Mouse (Mus musculus) lung, embryonic 14.5 days (tissue): ENCODE measurements at regions not wholly inside any gene's neighbourhood (a gene's known extent, or its start where the extent isn't known, plus 50 kb on each side); places are given as distances from the start of the nearest gene placed in this dataset.
A peak's percentile ranks its signal among the peaks of the same experiment; 100 is the strongest.

Source experiments
- ATAC-seq: fragments of 200-750 bp; cut with Nextera tagmentation; 2 replicates; pipeline ENCODE4 v1.8.0; 2017; ENCODE audit warnings: mild to moderate bottlenecking, moderate TSS enrichment, moderate library complexity; ENCODE audit not compliant: insufficient read depth
- DNase-seq: peaks from one replicate; pipeline ENCODE4 v3.0.0-alpha.2; 2015
- H3K27ac ChIP-seq: fragments of 300-500 bp; sonication (generic); 2 replicates; pipeline ENCODE4 v1.5.1; 2014; ENCODE audit warnings: low read depth, mild to moderate bottlenecking, moderate library complexity
- H3K27me3 ChIP-seq: fragments of 300-500 bp; sonication (generic); 2 replicates; pipeline ENCODE4 v1.6.1; 2014; ENCODE audit warnings: low read length, control low read depth; ENCODE audit not compliant: insufficient read depth
- H3K36me3 ChIP-seq: fragments of 300-500 bp; sonication (generic); 2 replicates; pipeline ENCODE4 v1.6.1; 2014; ENCODE audit warnings: control low read depth; ENCODE audit not compliant: insufficient read depth
- H3K4me1 ChIP-seq: fragments of 300-500 bp; sonication (generic); 2 replicates; pipeline ENCODE4 v1.6.1; 2014; ENCODE audit warnings: antibody characterized with exemption, control low read depth; ENCODE audit not compliant: insufficient read depth
- H3K4me2 ChIP-seq: fragments of 300-500 bp; sonication (generic); 2 replicates; pipeline ENCODE4 v1.6.1; 2014; ENCODE audit warnings: mild to moderate bottlenecking
- H3K4me3 ChIP-seq: fragments of 300-500 bp; sonication (generic); 2 replicates; pipeline ENCODE4 v1.5.1; 2014; ENCODE audit warnings: low read depth, low read length
- H3K9ac ChIP-seq: fragments of 300-500 bp; sonication (generic); 2 replicates; pipeline ENCODE4 v1.6.1; 2014
- H3K9me3 ChIP-seq: fragments of 300-500 bp; sonication (generic); 2 replicates; pipeline ENCODE4 v1.6.1; 2016; ENCODE audit warnings: low read depth, low read length, control low read depth
- CTCF ChIP-seq: IDR thresholded peaks from 2 replicates; pipeline ENCODE4 v1.5.1; 2016; ENCODE audit warnings: antibody characterized with exemption, low read depth
- WGBS: fragments of 180-500 bp; shearing (Covaris S2); extraction: QIAGEN DNeasy Blood & Tissue Kit; methylation state at CpG from one replicate; pipeline ENCODE4 v1.1.7; 2014; 5-methylcytosine and 5-hydroxymethylcytosine counted together

GRCm38 (mm10) chr17:84037580-84038304 is 150.0 kb downstream of the Zfp36l2 start:
- no peak for TF ChIP-seq CTCF
- DNase-seq (peak; percentile 77), ATAC-seq (peak; percentile 54)
- 32% methylated on average over 11 of the region's 11 CpGs for WGBS
- no peak overlapping the region for H3K4me3 ChIP-seq
- no peak overlapping the region for H3K9ac ChIP-seq
- H3K9me3 ChIP-seq = peaks cover 4% of the 10 kb centered on the region; the same call in 1 of the 2 replicates
- peak overlapping the region; percentile 11; the same call in 1 of the 2 replicates for H3K4me2 ChIP-seq
- H3K27ac ChIP-seq = peak overlapping the region; percentile 81
- no peaks in the 10 kb centered on the region for H3K36me3 ChIP-seq
- no peaks in the 10 kb centered on the region for H3K27me3 ChIP-seq
- H3K4me1 ChIP-seq = peaks cover 15% of the 10 kb centered on the region

GRCm38 (mm10) chr17:84036056-84036455 is 151.7 kb downstream of the Zfp36l2 start:
- DNase-seq = no peak
- 84% methylated on average over 6 of the region's 6 CpGs for WGBS
- H3K4me3 ChIP-seq = no peak overlapping the region
- H3K4me1 ChIP-seq = peaks cover 22% of the 10 kb centered on the region
- H3K4me2 ChIP-seq = no peak overlapping the region
- peaks cover 4% of the 10 kb centered on the region; the same call in 1 of the 2 replicates for H3K9me3 ChIP-seq
- no peak for ATAC-seq
- H3K36me3 ChIP-seq = no peaks in the 10 kb centered on the region
- no peak for TF ChIP-seq CTCF
- no peaks in the 10 kb centered on the region for H3K27me3 ChIP-seq
- H3K9ac ChIP-seq = no peak overlapping the region
- no peak overlapping the region for H3K27ac ChIP-seq

- Histone ChIP-seq H3K9me3 (no peaks in the 10 kb centered on the region), H3K9ac (no peak overlapping the region), H3K4me3 (no peak overlapping the region), H3K4me2 (no peak overlapping the region), H3K27me3 (no peaks in the 10 kb centered on the region), H3K4me1 (peaks cover 22% of the 10 kb centered on the region), H3K27ac (no peak overlapping the region), H3K36me3 (no peaks in the 10 kb centered on the region)
- WGBS = 93% methylated on average over 1 of the region's 1 CpGs
- no peak for ATAC-seq
- no peak for DNase-seq
- no peak for TF ChIP-seq CTCF
Observed at GRCm38 (mm10) chr17:84034801-84035200, 152.9 kb downstream of the Zfp36l2 start.

GRCm38 (mm10) chr17:84032441-84032840 is 155.3 kb downstream of the Zfp36l2 start:
- Histone ChIP-seq H3K9me3 (no peaks in the 10 kb centered on the region), H3K36me3 (no peaks in the 10 kb centered on the region), H3K9ac (no peak overlapping the region), H3K27ac (no peak overlapping the region), H3K27me3 (no peaks in the 10 kb centered on the region), H3K4me1 (peaks cover 19% of the 10 kb centered on the region), H3K4me2 (no peak overlapping the region), H3K4me3 (no peak overlapping the region)
- TF ChIP-seq CTCF = no peak
- DNase-seq (no peak), ATAC-seq (no peak)
- WGBS = 80% methylated on average over 8 of the region's 8 CpGs

- peak overlapping the region; percentile 46; the same call in 1 of the 2 replicates for H3K27ac ChIP-seq
- 77% methylated on average over 4 of the region's 4 CpGs for WGBS
Observed at GRCm38 (mm10) chr17:84031833-84032232, 155.9 kb downstream of the Zfp36l2 start.

GRCm38 (mm10) chr17:84031381-84031780 is 156.4 kb downstream of the Zfp36l2 start:
- H3K36me3 ChIP-seq = no peaks in the 10 kb centered on the region
- no peaks in the 10 kb centered on the region for H3K9me3 ChIP-seq
- WGBS = 44% methylated on average over 6 of the region's 6 CpGs
- H3K4me1 ChIP-seq = peaks cover 14% of the 10 kb centered on the region
- H3K4me3 ChIP-seq = no peak overlapping the region
- no peak overlapping the region for H3K4me2 ChIP-seq
- H3K9ac ChIP-seq = no peak overlapping the region; the same call in 1 of the 2 replicates
- DNase-seq (peak; percentile 68), ATAC-seq (no peak)
- H3K27ac ChIP-seq = peak overlapping the region; percentile 46; the same call in 1 of the 2 replicates
- no peaks in the 10 kb centered on the region for H3K27me3 ChIP-seq
- TF ChIP-seq CTCF = no peak

More at GRCm38 (mm10) chr17:84031833-84032232, 155.9 kb downstream of the Zfp36l2 start:
- DNase-seq = no peak
- no peak for TF ChIP-seq CTCF
- ATAC-seq = no peak
- H3K36me3 ChIP-seq = no peaks in the 10 kb centered on the region
- no peaks in the 10 kb centered on the region for H3K9me3 ChIP-seq
- H3K4me2 ChIP-seq = no peak overlapping the region
- no peaks in the 10 kb centered on the region for H3K27me3 ChIP-seq
- no peak overlapping the region for H3K4me3 ChIP-seq
- H3K4me1 ChIP-seq = peaks cover 14% of the 10 kb centered on the region
- H3K9ac ChIP-seq = no peak overlapping the region

GRCm38 (mm10) chr17:84030699-84031098 is 157.0 kb downstream of the Zfp36l2 start:
- Histone ChIP-seq H3K4me3 (no peak overlapping the region), H3K27me3 (no peaks in the 10 kb centered on the region), H3K9me3 (no peaks in the 10 kb centered on the region), H3K4me2 (no peak overlapping the region), H3K9ac (no peak overlapping the region), H3K27ac (no peak overlapping the region), H3K36me3 (no peaks in the 10 kb centered on the region), H3K4me1 (peaks cover 14% of the 10 kb centered on the region)
- ATAC-seq = no peak
- peak; percentile 48 for TF ChIP-seq CTCF
- DNase-seq = peak; percentile 46
- WGBS = 90% methylated on average over 5 of the region's 5 CpGs
